Mouse (Mus musculus) brain, adult 2 months (tissue): ENCODE data around the gene Ankrd11.

Experiments
- DNase-seq: peaks from one replicate; pipeline ENCODE4 v3.0.0; 2011; ENCODE audit warnings: low read depth, low spot score

The Ankrd11 gene

DNA sequence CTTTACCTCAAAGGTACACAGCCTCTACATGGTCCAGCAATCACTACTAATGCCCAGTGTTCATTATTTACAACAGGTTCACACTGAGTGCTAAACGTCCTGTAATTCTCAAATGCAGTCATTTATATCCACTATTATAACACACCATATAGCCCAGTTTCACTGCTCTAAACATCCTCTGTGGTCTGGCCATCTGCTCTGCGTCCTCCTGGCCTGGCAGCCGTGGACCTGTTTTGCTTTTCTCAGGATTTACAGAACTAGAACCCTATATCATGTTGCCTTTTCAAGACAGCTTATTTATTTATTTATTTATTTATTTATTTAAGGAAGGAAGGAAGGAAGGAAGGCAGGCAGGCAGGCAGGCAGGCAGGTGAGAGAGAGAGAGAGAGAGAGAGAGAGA, 114.2 kb downstream of the Ankrd11 start:
- DNase-seq, result no peak

DNA sequence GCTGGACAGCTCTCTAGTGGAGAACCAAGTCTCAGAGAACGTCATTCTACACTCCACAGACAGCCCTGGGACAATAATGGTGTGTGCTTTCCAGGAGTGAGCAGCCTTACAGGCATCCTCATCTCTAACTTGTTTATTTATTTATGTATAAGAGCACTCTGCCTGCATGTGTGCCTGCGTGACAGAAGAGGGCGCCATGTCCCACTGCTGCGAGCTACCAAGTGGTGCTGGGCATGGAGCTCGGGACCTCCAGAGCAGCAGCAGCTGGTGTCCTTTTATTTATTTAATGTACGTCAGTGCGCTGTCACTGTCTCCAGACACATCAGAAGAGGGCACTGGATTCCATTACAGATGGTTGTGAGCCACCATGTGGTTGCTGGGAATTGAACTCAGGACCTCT, 115.3 kb downstream of the Ankrd11 start:
- no peak for DNase-seq

DNA sequence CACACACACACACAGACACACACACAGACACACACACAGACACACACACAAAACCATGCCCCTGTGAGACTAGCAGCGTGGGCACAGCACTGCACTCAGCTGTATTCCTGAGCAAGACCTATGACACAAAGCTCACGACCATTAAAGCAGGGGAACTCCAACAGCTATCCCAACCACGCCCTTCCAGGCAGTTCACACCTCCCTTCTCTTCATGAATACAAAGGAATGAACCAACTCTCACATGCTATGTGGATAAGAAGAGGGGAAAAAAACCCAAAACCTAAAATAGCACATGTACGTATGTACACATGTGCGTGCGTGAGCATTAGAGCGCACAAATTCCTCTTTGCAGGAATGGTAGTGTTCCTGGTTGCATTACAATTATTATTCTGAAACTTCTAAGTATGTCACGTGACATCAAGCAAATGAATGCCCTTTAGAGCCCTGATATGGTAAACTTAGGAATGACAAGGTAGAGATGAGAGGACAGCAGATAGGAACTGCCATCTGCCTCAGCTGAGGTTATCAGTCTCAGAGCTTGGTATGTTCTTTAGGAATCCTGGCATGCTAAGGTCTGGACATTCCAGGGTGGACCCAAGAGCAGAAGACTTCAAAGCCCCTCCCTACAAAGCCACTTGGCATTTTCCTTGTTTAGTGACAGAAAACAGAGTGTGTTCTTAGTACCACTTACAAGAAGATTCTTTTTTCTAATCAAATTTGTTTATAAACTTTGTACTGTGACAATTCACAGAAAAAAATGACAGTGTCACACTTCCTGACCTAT, 115.9 kb downstream of the Ankrd11 start:
- no peak for DNase-seq

- no peak for DNase-seq
These were observed 118.0 kb downstream of the Ankrd11 start for GRCm38 (mm10) chr8:122924091-122924490.

- DNase-seq, result peak; percentile 77
These were observed 118.5 kb downstream of the Ankrd11 start for GRCm38 (mm10) chr8:122923431-122924090.

GRCm38 (mm10) chr8:122922945-122923344, 119.1 kb downstream of the Ankrd11 start:
- no peak for DNase-seq

- DNase-seq, result no peak
These were observed 121.2 kb downstream of the Ankrd11 start for GRCm38 (mm10) chr8:122920890-122921289.

GRCm38 (mm10) chr8:122918438-122919107, 123.5 kb downstream of the Ankrd11 start:
- DNase-seq, result no peak

DNA sequence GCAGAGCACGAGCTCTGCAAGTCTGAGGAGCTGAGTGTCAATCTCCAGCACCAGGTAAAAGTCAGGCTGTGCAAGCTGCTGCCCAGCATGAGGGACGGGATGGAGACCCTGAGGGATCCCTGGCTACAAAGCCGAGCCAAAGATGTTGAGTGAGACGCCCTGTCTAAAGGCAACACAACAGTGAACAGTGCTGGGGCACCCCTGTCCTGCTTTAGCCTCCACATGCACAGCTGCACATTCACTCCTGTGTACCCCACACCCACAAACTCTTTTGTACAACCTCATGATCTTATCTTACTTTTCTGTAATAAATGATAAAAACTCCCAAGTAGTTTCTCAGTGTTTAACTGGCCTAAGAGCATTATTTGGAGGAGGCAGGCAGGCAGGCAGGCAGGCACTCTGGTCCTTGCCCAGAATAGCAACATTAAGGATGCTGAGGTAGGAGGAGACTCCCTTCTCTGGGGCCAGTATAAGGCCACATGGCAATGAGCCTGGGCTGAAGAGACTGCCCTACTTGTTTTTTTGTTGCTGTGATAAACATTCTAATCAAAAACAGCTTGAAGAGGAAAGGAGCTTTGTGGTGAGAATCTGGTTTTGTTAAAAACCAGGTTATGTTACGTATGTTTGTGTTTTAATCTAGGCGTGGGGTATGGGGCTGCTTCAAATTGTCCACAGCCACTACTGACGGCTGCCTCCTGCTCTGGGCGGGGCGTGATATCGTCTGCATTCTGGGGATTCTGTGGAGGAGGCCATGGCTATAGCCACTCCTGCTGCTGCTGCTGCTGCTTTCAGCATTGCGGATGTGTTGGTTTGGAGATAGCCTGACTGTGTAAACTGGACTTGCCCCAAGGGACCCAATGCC, 124.3 kb downstream of the Ankrd11 start:
- DNase-seq, result peak; percentile 64

DNA sequence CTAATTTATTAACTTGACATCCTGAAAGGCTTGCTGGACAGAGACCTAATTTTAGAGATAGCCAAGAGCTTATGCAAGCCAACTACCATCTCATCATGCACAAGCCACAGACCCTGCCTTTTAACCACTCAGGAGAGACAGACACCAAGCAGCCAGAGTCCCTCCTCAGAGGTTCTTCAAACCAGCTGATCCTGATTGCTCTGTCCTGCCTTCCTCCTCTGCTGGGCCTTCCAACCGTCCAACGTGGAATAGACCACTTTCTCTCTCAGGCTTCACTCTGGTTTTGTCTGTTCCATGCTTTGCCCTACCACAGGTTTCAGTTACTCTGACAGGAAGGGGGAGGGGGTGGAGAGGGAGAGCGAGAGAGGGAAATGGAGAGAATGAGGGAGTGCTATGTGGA, 125.3 kb downstream of the Ankrd11 start:
- DNase-seq, result no peak

- peak; percentile 83 for DNase-seq
These were observed 129.2 kb downstream of the Ankrd11 start for GRCm38 (mm10) chr8:122912871-122913270.

DNA sequence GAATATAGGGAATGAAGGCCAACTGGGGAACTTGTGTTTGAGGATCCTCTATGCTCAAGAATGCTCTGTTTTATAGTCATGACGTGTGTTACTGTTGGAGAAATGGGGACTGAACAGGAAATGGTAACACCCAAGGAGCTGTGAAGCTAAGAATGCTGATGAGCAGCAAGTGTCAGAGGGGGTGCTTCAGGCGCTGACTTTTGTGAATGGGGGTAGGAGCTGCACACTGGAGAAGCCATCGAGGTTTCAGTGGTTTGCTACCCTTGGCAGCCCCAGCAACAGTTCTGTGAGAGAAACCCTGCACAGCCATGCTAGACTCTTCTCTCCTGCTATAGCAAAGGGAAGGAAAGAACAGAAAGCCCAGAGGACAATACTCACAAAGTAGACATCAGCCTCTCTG, 129.9 kb downstream of the Ankrd11 start:
- DNase-seq, result no peak

DNA sequence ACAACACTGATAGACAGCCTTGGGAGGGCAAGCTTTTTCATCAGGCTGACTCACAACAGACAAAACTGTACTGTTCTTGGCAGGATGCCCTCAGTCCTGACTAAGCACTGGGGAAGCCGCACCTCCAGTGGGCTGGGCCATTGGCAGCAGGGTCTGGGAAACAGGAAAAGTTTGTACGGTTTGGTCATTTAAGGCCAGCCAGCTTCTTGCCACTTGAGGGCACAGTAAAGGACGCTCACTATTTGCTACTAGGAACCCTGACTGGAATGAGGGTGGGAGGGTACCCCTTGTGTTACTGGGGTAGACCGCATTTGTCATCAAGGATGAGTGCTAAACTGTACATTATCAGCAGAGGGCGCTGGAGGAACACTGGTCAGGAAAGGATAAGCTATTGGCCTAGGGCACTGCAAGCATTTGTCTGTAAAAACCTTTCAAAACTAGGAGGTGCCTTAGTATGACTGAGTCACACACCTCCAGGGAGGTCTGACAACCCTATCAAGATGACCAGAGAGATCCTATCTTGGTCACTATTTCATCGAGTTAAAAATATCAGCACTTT, 135.5 kb downstream of the Ankrd11 start:
- DNase-seq, result peak; percentile 97

DNA sequence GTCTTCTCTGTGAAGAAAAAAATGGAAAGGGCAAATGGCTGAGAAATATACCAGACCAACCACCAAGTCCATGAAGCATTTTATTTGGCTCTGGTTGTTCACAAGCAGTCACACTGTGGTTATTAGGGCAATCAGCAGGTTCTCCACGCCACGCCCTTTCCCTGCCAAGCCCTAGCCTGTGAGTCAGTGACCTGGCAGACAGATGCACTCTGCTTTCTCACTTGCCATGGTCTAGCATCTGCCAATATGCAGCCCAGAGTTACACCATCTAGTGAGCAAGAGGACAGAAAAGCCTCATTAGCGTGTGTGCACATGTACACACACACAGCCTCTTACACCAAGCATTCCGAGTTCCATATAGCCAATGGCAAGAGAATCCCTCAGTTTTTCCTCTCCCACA, 136.7 kb downstream of the Ankrd11 start:
- DNase-seq, result peak; percentile 87

GRCm38 (mm10) chr8:122904496-122904895, 137.6 kb downstream of the Ankrd11 start:
- no peak for DNase-seq

GRCm38 (mm10) chr8:122903002-122903401, 139.1 kb downstream of the Ankrd11 start:
- DNase-seq, result no peak

DNA sequence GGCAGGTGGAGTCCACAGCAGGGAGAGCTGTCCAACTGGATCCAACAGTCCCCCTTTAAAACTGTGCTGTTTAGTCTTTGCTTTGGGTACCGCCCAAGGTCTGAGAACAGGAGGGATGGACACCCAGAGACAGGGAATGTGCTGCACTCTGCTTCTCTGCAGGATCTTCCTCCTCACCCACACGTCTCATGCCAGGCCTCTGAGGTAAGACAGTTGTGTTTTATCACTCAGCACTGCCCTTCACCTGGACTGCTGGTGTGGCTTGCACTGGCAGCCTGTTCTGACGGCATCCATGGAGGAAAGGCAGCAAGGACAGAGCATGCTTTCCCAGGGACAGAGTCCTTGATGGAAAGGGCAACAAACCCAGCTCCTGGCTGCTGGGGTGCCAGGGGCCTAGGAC, 139.5 kb downstream of the Ankrd11 start:
- peak; percentile 51 for DNase-seq

- DNase-seq, result peak; percentile 54
These were observed 140.1 kb downstream of the Ankrd11 start for GRCm38 (mm10) chr8:122901892-122902515.

DNA sequence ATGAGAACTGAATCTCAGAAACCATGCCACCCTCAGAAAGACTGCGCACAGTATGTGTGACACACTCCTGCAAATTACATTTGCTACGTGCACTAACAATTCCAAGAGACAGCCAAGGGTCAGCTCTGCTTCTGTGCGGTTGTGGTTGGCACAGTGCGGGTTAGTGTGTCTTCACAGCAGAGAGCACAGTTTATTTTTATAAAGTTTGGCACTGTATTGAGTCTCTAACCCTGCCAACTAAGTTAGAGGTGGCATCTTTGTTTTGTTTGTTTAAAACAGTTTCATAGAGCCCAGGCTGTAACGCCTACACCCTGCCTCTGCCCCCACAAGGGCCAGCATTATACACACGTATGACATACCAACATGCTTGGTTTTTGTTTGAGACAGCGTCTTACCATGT, 140.6 kb downstream of the Ankrd11 start:
- DNase-seq, result no peak

DNA sequence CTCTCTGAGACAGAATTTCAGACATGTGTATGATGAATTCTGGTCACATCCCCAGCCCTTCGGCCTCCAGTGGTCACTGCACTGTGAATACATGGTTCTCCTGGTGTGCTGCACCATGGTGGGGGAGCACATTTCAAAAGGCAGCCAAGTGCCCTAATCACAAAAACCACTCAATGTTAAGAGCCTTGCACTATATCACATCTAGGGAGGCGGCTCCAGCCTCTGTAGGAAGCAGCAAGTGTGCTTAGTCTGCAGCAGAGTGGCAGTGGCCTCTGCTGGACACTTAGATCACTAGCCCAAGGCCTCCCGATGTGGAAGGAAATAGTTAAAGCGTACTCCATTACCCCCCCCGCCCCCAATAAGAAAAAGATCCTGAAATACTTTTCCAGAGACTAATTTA, 143.0 kb downstream of the Ankrd11 start:
- DNase-seq, result no peak

DNA sequence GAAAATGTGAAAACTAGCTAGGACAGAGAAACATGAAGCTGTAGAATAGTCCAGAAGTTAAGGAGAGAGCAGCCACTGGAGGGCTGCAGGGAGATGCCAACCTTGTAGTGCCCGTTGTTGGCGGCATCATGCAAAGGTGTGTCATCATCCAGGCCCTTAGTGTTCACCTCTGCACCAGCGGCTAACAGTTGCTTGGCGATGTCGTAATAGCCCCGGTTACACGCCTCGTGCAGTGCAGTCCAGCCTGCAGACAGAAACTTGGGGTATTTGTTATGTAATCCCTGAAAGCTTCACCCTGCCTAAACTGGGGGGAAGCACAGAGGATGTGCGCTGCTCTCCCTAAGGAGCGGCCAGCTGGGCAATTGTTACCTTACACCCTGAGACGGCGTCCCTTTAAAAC, 143.6 kb downstream of the Ankrd11 start:
- DNase-seq, result no peak
